Mouse (Mus musculus) layer of hippocampus, postnatal 36 days (tissue): ENCODE measurements around the gene Rplp0. TPM values are rescaled to one million over a fixed set of nuclear protein-coding genes. Genes with fewer than 3 reads are reported as not detected.
"Not testable (repeated sequence)": the region's sequence is repeated elsewhere in the genome, so short reads cannot be mapped to it uniquely, and the experiment has no call there.

Experiments
- DNase-seq, 2 experiments: peaks; one replicate each; pipeline ENCODE4 v3.0.0; 2022
- total RNA-seq, 2 experiments: library from RNA; stranded (reverse); gene quantifications; 2 replicates each; pipeline ENCODE4 v1.2.3; 2021

Rplp0 gene
- total RNA-seq, result 100 to 1,000 TPM; 223 to 227 TPM

DNA sequence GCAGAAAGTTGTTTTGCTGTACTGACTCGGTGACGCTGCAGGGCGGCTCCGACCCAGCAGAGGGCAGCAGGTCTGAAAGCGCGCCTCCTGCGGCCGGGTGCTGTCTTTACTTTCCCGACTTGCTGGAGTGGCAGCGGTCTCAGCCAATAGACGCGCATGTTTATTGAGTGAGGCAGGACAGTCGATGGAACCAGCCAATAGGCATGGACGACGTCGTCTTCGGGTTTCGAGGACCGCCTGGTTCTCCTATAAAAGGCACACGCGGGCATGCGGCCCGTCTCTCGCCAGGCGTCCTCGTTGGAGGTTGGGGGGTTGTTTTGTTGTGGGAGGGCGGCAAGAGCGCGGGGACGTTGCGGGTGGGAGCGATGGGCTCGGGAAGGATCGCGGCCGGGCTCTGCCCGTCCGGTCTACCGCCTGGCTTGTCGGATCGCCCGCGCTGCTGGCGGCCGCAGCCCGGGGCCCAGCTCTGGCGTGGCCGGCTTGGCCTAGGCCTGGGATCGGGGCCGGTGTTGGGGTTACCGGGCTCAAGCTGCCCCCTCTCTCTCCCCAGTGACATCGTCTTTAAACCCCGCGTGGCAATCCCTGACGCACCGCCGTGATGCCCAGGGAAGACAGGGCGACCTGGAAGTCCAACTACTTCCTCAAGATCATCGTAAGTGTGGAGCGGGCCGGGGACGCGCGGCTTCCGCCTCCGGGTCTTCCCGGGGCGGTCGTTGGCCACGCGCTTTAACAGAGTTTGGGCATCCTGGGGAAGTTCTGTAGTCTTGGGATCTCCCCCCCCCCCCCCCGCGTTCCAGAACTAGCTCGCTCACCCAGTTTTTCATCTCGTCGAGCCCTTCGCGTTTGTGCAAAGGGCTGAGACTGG, at the start of gene Rplp0:
Gene Rplp0, plus strand, starts transcription at position 231 of the 865 bp plus-strand sequence.
- peak; percentile 100 for DNase-seq

DNA sequence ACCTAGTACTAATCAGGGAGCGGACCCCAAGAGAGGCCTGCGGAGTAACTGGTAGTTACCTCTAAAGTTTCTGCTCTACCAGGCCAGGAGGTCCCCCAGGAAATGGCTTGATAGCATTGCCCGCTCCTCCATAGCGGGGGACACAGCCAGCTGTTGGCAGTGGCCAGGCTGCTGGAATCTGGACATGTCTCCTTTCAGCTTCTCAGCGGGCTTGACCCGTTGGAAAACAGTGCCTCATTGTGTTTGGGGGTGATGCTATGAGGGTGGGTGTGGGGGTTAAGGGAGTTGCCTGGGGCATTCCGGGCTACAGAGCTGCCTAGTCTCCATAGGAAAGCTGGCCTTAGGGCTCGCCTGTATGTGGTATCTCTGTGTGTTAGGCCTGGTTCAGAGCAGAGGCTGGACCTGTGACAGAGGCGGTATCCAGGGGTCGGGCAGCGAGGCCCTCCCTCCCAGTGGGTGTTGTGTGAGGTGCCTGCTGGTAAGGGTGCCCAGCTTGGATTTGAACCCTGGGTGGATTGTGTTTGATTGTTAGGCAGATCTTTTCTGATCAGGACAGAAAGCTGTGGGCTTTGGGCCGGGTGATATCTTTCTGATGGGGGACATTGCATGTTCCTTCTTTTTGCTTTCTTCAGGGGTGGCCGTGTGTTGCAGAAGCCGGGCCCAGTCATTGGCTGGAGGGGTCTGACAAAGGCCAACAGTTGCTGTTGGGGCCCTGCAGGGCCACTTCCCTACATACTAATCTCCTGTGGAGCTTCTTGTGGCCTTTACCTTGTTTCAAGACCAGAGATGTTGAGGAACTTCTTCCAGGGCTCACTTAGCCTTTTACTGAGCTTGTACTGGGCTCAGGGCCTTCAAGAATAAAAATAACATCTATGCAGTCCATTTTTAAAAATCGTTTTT, 49.2 kb upstream of the Rplp0 start:
- peak in 1 of 2 experiments; percentile 29 for DNase-seq

DNA sequence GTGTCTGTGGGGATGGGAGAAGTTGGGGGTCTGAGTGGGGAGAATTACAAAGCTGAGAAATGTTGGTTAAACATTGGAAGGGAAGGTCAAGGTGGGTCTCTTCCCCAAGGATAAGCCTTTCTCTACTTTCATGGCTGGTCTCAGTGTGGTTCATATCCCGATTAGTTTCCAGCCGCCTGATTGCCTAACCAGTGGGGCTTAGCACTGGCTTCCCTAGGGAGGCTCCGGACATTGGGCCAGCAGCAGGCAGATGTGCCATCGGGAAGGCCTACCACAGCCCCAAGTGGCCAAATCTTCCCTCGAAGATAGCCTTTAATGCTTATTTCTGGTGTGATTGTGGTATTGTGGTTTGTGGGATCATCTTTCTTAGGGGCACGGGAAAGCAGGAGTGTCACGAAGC, 46.9 kb upstream of the Rplp0 start:
- no peak for DNase-seq

DNA sequence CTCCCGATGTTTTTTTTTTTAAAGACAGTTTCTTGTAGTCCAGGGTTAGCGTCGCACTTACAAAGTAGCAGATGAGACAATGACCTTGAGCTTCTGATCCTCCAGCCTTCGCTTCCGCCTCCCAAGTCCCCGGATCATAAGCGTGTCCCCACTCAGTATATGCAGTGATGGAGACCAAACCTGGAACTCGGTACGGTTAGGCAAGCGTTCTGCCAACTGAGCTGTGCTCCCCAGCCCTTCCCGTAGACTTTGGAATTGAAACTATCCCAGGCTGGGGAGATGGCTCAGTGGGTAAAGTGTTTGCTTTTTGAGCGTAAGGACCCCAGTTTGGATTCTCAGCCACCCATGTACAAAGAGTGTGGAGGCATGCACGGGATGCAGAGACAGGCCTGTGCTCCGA, 46.0 kb upstream of the Rplp0 start:
- no peak for DNase-seq

DNA sequence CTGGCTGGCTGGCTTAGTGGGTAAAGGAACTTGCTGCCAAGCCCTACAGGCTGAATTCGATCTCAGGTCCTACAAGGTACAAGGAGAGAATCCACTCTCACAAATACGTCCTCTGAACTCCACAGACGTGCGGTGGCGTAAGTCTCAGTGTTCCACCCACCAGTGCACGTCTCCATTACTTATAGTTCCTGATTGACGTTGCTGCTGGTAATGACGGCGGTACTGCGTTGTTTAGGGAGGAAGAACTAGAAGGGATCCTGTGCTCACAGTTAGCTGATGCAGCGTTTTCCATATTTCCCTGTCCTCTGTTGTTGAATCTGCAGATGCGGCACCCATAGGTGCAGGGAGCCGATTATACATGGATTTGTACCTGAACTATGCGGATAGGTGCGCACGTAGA, 45.5 kb upstream of the Rplp0 start:
- no peak for DNase-seq

DNA sequence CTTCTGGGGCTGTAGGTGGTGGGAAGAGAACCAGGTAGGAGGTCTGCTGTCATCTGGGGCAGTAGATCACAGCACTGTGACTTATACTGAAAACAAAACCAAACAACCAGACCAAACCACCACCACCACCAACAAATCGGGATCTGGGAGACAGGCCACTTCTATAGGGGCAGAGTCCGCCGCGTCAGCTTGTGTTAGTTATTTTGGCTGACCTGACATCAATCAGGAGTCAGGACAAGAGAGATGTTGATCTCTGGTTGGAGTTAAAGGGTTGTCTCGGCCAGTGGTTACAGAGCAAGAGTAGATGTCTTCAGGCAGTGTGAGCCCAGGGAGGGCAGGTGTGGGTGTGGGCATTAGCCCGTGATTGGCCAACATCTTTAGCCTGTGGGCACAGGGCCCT, 44.9 kb upstream of the Rplp0 start:
- no peak for DNase-seq

DNA sequence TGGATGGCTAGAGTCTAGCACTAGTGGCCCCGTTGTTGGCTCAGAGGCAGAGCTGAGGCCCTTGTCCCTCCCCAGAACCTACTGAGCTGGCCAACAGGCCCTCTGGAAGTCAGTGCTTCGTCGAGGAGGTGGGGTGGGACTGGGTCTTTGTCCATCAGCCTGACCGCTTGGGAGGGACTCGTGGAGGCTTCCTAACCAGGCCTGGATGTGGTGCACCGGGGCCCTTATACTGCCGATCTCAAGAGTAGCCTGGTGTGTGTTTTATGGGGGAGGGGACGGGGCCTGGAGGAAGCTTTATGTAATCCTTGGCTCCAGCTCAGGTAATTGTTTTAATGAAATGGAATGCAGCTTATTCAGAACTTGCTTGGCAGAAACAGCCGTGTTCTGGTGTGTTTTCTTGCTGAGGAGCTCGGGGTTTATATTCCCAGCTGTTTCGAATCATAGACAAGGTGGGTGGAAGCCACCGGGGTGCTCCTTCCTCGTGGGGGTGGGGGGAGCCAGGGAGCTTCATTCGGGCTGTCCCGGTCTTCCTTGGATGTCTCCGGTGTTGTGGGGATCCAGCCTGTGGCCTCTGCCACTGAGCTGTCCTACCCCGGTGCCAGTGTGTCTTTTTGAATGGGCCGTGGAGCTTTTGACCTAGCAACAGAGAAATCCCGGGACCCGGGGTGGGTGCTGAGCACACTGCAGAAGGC, 44.2 kb upstream of the Rplp0 start:
- DNase-seq, result no peak

DNA sequence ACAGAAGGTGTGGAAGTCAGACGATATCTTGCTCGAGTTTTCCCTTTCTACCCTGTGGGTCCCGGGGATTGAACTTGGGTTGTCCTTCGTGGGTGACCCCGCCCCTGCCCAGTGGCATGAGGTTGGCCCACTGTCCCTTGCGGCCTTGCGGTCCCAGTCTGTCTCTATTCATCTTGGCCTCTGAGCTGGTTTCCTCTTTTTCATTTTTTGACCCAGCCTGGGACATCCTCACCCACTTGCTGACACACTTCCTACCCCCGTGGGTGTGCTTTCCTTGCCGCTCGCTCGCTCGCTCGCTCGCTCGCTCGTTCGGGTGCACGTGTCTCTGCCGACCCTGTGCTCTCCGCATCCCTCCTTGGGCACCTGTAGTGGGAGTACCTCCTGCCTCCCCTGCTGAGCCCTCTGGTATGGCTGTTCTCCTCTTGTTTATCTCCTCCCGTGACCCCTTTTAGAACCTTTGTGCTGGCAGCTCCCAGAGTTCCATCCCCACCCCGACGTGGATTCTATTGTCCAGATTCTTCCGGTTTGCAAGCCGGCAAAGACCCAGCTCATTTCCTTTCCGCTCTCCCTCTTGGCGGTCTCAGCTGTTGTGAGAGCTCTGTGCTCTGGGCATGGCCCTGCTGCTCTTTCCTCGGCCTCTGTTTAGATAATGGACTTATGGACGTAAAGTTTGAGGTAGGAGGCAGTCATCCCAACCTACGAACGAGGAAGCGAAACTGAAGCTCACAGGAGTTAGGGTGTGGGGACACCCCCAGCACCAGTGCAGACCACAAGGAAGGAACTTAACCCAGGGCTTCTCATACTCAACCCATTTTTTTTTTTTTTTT, 43.0 kb upstream of the Rplp0 start:
- DNase-seq, result no peak

DNA sequence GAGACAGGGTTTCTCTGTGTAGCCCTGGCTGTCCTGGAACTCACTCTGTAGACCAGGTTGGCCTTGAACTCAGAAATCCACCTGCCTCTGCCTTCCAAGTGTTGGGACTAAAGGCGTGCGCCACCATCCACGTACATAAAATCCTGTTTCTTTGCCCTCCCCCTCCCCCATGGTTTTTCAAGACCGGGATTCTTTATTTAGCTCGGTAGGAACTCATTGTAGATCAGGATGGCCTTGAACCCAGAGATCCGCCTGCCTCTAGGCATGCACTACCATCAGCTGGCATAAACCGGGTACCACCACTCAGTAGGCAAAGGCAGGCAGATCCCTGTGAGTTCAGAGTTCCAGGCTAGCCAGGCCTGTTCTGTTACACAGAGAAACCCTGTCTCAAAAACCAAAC, 42.4 kb upstream of the Rplp0 start:
- no peak for DNase-seq

DNA sequence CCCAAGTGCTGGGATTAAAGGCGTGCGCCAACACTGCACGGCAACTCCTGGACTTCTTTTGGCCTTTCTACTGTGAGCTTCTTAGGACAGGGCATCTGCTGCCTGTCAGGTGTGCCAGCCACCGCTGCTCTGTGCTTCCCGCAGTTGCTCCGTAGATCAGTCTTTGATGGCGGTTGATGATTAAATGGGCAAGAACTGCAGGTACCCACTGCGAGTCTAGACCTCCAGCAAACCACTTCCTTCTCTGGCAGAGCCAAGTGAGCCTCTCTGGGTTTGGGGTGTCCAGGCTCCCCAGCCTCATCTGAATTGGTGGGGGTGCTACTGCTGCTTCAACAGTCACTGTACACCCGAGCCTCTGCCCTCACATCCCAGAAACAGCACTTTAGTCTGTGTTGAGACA, 41.8 kb upstream of the Rplp0 start:
- no peak for DNase-seq

DNA sequence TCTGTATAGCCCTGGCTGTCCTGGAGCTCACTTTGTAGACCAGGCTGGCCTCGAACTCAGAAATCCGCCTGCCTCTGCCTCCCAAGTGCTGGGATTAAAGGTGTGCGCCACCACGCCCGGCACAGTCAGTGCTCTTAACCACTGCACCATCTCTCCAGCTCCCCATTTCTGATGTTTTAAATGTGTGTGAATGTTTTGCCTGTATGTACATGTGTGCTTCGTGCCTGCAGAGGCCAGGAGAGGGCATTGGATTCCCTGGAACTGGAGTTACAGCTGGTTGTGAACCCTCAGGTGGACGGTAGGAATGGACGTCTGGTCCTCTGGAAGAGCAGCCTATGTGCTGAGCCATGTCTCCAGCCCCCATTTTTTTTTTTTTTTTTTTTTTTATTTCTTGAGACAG, 41.1 kb upstream of the Rplp0 start:
- not testable (repeated sequence) for DNase-seq

DNA sequence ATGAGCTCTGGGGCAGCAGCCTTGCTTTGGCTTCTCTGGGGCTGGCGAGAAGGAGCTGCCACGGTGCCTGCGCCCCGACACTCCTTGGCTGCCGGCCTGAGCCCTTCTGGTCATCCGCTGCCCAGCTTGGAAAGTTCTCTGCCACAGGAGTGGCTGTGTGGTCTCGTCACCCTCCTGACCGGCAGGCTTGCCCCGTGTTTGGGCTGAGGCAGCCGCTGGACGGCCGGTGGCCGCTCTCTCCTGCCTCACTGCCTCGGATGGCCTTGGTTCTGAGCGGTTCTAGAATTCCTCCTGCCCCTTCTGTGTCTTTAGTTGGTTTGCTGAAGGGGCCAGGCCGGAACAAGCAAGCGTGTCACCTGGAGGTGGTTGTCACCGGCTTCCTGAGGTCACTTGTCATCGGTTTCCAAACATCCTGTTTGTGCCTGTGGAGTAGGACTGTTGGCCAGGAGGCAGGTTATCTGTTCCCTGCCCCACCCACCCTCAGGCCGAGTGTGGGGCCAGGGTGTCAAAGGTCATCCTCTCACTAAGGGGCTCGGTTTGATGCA, 38.9 kb upstream of the Rplp0 start:
- no peak for DNase-seq

DNA sequence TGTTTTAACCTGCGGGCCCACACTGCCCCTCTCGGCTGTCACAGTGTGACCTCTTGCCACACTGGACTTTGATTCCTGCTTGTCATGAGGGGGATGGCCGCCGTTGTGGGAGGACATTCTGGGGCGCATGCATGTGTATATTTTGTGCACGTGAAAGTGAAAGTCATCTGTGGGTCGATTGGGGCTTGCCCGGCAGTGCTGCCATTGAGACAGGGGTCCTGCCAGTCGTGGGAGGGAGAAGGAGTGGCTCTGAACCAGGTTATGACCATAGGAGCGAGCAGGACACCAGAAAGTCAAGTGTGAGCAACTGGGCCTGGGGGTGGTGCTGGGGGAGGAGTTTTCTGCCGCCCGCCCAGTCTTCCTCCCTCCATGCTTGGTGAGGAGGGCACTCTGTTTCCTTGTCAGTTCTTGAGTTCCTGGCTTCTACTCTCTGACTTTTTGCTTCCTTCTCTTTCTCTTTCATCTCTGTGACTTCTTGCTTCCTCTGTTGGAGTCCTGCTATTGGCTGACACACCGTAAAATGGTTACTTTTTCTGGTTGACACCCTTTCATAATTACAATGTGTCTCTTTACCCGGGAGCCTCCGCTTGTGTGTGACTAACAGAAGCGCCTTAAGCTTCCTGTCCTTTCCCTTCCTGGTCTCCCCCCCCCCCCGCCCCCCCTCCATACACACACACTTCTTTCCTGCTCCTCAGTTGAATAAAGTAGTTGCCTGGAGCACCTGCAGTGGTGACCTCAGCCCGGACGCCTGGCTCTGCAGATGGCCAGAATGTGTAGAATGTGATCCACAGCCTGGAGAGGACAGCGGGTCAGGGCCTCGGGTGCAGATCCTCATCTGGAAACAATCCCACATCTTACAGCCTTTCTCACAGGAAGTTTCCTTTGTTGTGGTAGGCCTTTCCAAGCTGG, 37.5 kb upstream of the Rplp0 start:
- no peak for DNase-seq

DNA sequence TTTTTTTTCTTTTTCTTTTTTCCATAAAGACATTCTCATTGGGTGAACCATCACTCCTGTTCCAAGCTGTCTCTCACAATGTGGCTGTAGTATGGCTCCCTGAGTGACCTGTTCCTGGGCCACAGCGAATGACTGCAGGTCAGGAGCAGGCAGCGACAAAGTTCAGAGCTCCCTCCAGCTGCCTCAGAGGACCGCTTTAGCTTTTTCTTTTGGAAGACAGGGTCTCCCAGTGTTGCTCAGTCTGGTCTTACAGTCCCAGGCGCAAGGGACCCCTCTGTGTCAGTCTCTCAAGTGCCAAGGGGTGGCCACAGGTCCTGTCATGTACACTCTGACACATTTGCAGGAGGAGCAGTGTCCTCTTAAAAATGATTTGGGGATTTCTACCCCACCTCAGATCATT, 36.7 kb upstream of the Rplp0 start:
- no peak for DNase-seq

DNA sequence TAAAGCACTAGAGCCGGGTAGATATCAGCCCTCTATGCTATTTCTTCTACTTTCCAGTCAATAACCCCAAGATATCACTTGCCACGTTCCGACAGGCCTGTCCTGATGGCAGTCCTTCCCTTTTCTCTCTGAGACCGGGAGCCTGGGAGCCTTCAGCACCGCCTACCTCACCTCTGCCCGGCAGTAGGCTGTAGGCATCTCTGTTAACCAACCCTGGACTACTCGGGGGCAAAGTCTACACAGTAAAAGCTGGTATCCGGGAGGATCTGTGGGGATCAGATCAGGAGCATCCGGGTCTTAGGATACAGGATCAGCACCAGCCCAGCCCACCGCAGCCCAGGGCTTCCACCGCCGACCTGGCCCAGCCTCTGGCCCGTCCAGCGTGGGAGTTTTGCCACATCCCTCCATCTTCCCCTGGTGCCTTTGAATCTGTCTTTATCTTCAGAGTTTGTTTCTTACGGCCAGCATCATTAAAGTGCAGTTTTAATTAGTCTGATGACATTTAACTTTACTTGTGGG, 36.2 kb upstream of the Rplp0 start:
- no peak for DNase-seq

DNA sequence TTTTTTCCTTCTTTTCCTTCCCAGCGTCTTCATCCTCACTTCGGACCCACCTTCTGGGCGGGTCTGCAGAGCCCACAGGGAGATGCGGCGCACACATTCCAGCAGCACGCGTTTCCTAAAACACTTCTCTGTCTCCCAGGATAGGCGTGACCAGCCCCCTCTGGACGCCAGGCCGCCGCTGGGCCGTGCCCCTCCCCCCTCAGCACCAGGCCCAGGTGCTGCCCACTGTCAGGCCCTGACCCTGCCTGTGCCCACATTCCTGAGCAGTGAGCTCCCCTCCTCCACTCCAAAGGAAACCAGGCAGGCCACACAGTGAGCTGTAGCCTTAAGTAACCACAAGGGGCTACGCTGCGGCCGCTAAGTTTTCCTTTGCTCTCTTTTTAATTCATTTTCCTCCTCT, 35.3 kb upstream of the Rplp0 start:
- no peak for DNase-seq

DNA sequence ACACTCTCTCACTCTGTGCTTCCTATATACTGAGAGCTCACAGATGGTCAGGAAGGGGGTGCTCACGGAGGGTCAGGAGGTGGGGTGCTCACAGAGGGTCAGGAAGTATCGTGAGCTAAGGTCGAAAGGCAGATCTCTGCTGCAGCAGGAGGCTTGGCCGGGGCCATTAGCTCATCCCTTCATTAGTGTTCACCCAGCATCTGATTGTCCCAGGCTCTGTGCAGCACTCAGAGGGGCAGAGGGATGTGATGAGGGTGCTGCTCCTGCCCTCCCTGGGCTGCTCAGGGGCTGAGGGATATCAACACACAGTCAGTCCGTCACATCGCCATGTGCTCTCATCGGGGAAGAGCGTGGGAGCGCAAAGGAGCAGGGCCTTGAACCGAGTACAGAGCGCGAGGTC, 34.8 kb upstream of the Rplp0 start:
- no peak for DNase-seq

DNA sequence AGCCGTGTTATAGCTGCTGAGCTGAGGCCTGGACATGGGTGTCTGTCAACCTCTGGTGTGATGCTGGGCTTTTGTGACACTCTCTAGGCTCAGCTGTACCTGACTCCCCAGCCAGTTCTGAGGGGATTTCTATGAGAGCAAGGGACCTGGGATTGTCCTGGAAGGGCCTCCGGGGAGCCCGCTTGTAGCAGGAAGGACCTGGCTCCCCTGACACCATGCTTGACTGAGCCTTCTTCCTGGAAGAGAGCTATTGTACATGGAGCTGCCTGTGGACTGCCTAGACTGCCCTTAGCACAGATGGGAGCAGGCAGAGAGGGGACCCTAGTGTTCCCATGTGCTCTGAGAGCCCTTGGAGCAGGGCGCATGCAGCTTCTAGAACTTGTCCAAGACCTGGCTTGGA, 33.9 kb upstream of the Rplp0 start:
- no peak for DNase-seq

DNA sequence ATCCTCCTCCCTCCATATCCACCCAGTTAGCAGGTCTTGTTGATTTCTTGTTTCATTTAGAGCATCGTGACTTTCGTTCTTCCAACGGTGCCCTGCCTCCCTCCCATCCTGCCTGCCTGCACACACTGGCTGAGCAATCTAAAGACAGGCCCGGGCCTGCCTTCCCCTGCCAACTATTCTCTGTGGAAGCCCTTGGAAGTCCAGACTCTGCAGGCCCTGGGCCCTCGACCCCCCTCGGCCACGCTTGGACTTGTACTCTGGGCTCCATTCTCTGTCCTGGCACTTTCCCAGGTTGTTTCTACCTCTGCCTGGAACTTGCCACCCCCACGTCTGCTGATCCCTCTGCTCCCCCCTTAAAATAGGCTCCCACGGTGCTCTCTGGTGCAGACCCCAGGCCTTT, 33.3 kb upstream of the Rplp0 start:
- no peak for DNase-seq

DNA sequence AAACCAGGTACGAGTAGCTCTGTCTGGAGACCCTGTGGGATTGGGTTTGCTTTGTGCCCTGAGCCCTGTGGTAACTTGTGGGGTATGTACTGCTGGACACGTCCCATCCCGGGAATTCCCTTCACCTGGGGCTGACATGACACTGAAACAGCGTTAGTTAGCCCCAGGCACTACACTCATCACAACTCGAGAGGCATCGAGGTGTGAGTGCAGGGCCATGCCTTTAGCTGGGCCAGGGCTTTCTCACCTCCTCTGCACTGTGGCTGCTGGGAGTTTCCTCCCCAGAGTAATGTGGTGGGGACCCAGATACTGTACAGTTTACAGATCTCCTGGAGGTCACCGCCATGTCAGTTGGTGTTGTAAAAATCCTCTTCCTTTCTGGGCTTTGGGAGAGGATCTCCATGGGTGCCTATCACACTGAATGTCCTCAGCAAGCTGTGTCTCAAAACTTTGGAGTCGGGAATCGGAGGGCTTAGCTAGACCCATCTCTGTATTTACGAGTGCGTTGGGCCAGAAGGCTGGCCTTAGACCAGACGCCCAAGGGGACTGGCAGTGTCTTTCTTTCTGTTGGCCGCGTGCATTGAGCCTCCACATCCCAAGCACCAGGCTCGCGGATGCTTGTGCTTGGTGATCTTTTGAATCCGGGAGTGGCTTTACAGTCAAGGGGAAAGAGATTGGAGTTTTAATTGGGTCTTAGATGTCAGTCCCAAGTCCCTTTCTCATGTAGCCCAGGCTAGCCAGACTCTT, 32.6 kb upstream of the Rplp0 start:
- DNase-seq, result no peak
